Mouse (Mus musculus): ENCODE results near the gene Unc79.

DNA sequence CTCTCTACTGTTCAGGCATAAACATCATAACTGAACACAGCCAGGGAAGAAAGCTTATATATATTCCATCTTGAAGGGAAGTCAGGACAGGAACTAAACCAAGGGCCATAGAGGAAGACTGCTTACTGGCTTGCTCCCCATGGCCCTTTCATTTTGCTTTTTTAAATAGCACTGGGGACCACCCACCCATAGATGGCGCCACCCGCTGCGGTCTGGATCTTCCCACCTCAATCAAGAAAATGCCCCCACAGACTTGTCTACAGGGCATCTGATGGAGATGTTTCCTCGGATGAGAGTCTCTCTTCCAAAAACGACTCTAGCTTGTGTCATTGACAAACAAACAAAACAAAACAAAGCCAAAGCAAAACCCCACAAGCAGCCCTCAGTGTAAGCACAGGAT, 151.4 kb downstream of the Unc79 start:
- TF ChIP-seq CTCF (IDR thresholded peaks at IDR 0.05; ENCODE audit: low read depth) = peak; percentile 51
- no peak for TF ChIP-seq EP300 (optimal IDR thresholded peaks at IDR 0.05)
